Mouse (Mus musculus): ENCODE results near the gene Afap1l2.

Gene Afap1l2

DNA sequence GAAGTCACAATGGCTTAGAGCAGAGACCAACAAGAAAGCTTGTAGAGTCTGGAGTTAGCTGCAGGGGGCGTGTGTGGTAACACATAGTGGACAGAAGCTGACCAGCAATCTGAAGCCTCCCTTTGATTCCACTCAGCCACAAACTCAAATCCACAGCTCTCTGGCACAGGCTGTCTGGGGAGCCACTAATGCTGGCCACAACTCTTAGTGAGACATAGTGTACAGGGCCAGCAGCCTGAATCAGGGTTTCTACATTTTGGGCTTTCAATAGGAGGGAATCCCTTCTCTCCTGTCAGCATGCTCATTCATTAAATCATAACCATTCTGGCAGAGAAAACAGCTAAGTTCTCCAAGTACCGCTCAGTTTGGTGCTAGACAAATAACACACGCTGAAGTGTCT lies 32.5 kb downstream of the Afap1l2 start:
- no peak for DNase-seq

DNA sequence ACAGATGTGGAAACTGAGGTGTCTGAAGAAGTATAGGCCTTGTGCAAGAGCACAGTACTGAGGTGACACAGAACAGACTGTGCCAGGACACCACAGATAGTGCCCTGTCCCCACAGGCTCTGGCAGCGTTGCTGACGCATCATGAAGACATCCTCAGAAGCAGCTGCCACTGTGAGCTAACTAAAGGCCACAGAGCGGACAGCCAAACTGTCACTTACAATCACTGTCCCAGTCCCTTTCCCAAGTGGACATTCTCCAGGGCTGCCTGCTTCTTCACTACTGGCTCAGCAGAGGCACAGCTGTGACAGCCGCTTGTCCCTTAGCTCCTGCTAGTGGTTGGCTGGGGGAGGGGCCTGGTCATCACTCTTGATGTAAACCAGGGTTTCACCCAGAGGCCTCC lies 33.9 kb downstream of the Afap1l2 start:
- DNase-seq: peak in 1 of 2 experiments; percentile 57

- no peak for DNase-seq
These were observed 35.3 kb downstream of the Afap1l2 start for GRCm38 (mm10) chr19:56972768-56973167.

- DNase-seq: no peak
These were observed 36.7 kb downstream of the Afap1l2 start for GRCm38 (mm10) chr19:56971347-56971746.

GRCm38 (mm10) chr19:56963876-56964275 lies 44.2 kb downstream of the Afap1l2 start:
- DNase-seq: no peak

DNA sequence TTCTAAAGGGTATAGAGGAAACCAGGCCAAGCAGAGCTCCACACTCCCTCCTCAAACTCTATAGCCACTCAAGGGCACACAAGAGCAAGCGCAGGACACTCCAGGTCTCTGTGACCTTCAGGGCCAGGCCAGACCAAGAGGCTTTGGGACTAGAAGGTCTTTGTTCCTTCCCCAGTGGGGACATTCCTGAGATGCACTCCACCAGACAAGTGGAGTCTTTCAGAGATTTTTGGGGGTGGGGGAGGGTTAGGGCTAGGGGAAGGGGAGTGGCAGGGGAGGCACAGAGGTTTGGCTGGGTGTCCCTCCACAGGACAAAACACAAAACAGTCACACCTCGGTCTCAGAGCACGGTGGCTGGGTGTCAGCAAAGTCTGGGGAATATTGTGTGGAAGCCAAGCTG lies 48.4 kb downstream of the Afap1l2 start:
- no peak for DNase-seq

GRCm38 (mm10) chr19:56959057-56959456 lies 49.0 kb downstream of the Afap1l2 start:
- DNase-seq: no peak

DNA sequence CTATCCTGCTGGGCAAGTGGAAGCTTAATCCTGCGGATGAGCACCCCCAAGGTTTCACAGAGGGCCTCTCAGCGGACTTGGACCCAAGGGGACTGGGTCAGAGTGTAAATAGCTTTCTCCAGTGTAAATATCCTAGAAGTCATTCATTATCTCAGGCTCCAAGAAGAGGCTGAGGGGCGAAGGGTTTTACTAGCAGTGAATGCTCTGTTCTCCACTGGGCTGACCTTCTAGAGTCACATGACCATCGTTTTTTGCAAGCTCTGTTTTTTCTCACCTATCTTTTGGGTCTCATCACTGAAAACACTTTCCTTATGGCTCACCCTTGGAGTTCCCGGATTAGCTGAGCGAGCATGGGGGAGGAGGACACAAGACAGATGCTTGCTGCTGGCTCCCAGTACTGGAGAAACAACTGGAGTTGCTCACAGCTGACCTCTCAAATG lies 49.4 kb downstream of the Afap1l2 start:
- no peak for DNase-seq

GRCm38 (mm10) chr19:56958011-56958410 lies 50.0 kb downstream of the Afap1l2 start:
- no peak for DNase-seq

DNA sequence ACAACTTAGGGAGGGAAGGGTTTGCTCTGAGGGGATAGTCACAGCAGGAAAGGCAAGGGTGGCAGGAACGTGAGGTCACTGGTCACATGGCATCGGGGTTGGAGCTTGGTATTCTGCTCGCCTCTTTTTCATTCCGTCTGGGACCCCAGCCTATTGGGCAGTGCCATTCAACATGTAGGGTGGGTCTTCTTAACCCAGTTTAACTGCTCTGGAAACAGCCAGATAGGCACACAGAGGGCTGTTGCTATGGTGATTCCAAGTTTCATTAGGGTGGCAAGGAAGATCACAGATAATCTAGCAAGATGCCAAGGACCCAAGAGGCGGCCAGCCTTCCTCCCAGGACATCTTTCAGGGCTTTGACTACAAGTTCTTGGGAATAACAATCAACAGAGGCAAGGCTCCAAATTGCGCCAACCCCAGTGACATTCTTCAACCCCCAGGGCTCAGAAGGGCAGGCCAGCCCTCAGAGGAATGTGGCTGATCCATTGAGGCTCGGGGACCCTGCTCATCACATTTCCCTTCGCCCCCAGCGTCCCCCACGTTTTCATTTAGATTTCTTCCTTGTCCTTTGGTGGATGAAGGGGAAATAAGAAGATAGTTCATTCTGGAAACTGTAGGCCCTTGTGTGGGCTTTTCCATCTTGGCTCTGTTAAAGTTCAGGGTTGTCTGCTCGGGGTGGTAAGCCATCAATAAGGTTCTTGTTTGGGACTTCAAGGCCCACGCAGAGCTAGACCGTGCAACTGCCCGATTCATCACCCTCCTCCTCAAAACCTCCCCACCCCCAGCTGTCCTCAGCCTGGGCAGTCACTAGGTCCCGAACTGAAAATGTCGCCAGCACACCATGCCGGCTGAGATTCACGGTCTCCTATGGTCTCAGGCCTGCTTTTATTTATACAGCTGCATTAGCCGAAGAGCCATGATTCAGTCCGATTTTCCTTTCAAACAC lies 52.2 kb downstream of the Afap1l2 start:
- no peak for DNase-seq

DNA sequence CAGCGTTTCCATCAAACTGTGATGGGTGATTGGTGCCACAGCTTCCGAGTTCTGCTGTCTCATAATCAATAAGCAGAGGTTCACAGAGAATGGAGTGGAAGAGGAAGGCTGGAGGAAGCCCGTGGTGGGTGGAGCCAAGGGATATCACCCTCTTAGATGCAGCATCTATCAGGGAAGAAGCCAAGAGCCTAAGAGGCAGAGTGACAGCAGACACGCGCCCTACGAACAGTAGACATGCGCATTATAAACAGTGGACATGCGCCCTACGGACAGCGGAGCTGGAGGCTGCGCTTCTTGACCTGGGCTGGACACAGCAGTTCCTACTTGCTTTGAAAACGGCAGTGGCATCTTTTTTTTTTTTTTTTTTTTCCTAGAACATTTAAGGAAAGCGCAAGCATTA lies 53.2 kb downstream of the Afap1l2 start:
- no peak for DNase-seq

GRCm38 (mm10) chr19:56953856-56954255 lies 54.2 kb downstream of the Afap1l2 start:
- no peak for DNase-seq

GRCm38 (mm10) chr19:56950818-56951217 lies 57.2 kb downstream of the Afap1l2 start:
- peak in 1 of 2 experiments; percentile 34 for DNase-seq

- DNase-seq: no peak
These were observed 58.2 kb downstream of the Afap1l2 start for GRCm38 (mm10) chr19:56949868-56950267.

DNA sequence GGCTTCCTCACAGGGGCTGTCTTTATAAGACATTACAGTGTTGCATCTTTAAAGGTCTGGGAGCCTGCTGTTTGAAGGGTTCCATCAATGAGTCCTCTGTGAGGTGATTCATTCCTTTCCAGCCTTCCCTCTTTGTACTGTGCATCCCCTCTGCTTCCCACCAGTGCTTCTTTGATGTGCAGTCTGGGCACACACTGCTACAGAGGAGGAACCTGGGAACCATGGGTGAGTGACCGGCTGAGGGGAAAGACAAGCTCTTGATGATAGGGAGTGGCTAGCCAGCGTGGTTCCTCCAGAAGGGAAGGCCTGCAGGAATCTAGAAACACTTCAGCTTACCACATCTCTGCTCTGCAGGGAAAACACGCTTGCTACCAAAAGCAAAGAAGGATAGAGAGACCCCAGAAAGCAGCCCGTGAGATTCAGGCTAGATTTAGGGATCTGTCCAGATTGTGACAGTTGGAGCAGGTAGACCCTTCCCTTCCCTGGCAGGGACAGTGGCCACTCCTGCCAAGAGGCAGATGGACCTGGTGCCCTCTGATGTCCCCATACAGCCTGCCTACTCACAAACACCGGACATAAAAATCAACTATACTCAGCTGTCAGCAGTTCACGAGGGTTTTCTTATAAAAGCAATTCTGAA lies 59.9 kb downstream of the Afap1l2 start:
- peak; percentile 78 to 79 for DNase-seq

- DNase-seq: peak in 1 of 2 experiments; percentile 50
These were observed 61.3 kb downstream of the Afap1l2 start for GRCm38 (mm10) chr19:56946727-56947126.

DNA sequence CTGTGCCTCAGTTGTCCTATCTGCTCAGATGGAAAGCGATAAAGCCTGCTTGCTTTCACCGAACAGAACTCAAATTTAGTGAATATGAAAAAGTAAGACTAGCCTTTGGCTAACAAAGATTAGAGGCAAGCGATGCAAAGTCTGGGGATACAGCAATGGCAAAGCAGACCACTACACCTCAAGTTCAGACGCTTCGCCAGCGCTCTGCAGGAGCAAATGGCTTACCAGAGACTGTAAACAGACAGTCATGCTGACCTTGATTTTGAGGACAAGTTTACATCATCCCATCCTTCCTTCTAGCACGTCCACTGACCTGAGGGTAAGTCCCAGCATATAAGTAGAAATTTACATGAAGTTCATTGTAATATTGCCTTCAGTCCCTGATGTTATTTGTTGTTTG lies 61.8 kb downstream of the Afap1l2 start:
- peak in 1 of 2 experiments; percentile 57 for DNase-seq

- peak in 1 of 2 experiments; percentile 39 for DNase-seq
These were observed 62.4 kb downstream of the Afap1l2 start for GRCm38 (mm10) chr19:56945621-56946020.

- peak in 1 of 2 experiments; percentile 55 for DNase-seq
These were observed 63.2 kb downstream of the Afap1l2 start for GRCm38 (mm10) chr19:56944826-56945225.

DNA sequence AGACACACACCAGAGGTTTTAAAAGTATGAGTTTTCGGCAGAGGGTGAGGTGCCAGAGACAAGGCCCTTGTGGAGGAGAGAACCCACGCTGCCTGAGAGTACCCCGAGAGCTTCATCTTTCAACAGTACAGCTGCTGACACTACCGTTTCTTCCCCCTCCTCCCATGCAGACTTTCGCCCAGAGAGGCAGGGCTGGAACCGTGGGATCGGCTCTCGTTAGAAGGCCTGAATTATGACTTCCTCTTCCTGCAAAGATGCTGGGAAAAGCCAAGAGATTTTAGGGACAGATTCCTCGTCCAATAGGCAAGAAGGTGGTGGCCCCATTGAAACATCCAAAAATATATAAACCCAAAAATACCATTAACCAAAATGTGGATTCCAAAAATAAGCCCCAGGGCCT lies 63.8 kb downstream of the Afap1l2 start:
- no peak for DNase-seq

DNA sequence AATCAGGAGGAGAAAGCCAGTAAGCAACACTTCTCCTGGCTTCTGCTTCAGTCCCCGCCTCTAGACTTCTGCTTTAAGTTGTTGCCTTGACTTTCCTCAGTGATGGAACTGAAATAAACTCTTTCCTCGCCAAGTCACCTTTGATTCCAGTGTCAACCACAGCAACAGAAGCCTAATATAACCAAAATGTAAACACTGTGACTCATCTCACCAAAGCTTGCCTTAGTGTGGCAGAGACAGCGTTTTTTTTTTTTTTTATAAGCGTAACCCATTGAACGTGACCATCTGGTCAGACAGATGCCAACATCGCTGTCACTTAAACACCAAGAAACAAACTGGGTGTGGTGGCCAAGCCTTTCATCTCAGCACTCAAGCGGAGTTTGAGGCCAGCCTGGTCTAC lies 65.8 kb downstream of the Afap1l2 start:
- no peak for DNase-seq

GRCm38 (mm10) chr19:56940507-56940906 lies 67.5 kb downstream of the Afap1l2 start:
- peak; percentile 74 to 78 for DNase-seq

GRCm38 (mm10) chr19:56939826-56940225 lies 68.2 kb downstream of the Afap1l2 start:
- DNase-seq: peak; percentile 52 to 69

- no peak for DNase-seq
These were observed 70.1 kb downstream of the Afap1l2 start for GRCm38 (mm10) chr19:56937911-56938310.
